9 mouse cellular contexts compared by ENCODE assay signal in genomic region chr7:19701069-19701761, GRCm38 (mm10). TPM values are rescaled to one million over a fixed set of nuclear protein-coding genes. Genes with fewer than 3 reads are reported as not detected.
DNase-seq lines count a peak whose midpoint lies in the region; ATAC-seq and TF ChIP-seq lines count a peak whose summit lies in the region.
"Had no signal": no experiment of that assay in that cellular context is flagged by ENCODE, and none has a peak within 500 bp of the region (broad histone marks: within the 10 kb centered on the region; RNA-seq: fewer than 3 reads in every experiment).

No protein-coding gene starts in this region.

- peak overlapping the region; percentile 35 for H3K4me2 ChIP-seq in heart, embryonic 11.5 days
- no peak overlapping the region for H3K4me2 ChIP-seq in kidney, embryonic 14.5 days (replicated peaks; ENCODE audit: low read depth, low read length)
- H3K4me2 ChIP-seq in midbrain, embryonic 16.5 days (ENCODE audit: low read length), result no peak overlapping the region
- 0 out of 2 replicates have a peak overlapping the region, but pooled peaks have one; percentile 27 for H3K4me2 ChIP-seq in stomach, postnatal 0 days (replicated peaks; ENCODE audit: low read depth)

- peak overlapping the region; percentile 43; the same call in 1 of the 2 replicates for H3K9ac ChIP-seq in heart, embryonic 11.5 days (ENCODE audit: low read depth, low read length)
- peak overlapping the region; percentile 28; the same call in 1 of the 2 replicates for H3K9ac ChIP-seq in kidney, embryonic 14.5 days (ENCODE audit: low read depth, low read length)
- peak overlapping the region; percentile 40; the same call in 1 of the 2 replicates for H3K9ac ChIP-seq in midbrain, embryonic 16.5 days (ENCODE audit: low read depth, low read length)
- H3K9ac ChIP-seq in stomach, postnatal 0 days (ENCODE audit: low read length), result no peak overlapping the region; the same call in 1 of the 2 replicates

- TF ChIP-seq CTCF in stomach, postnatal 0 days (IDR thresholded peaks at IDR 0.05; ENCODE audit: low read depth), result peak; percentile 84

- peak; percentile 63 to 64 for DNase-seq in left cerebral cortex, adult 18-20 months (ENCODE audit: low spot score in 2 of 2)
- no peak for DNase-seq in left cerebral cortex, adult 11 months (ENCODE audit: low spot score)
- peak; percentile 71 for DNase-seq in embryo, embryonic 9.5 days (ENCODE audit: extremely low spot score)
- DNase-seq in liver, result peak; percentile 80
- DNase-seq in stomach, postnatal 0 days (ENCODE audit: low spot score), result peak; percentile 84

- no peaks in the 10 kb centered on the region for H3K27me3 ChIP-seq in heart, embryonic 11.5 days (ENCODE audit: control insufficient read depth, insufficient read depth, low read length)
- no peaks in the 10 kb centered on the region for H3K27me3 ChIP-seq in kidney, embryonic 14.5 days (ENCODE audit: control insufficient read depth, insufficient read depth, low read length)
- no peaks in the 10 kb centered on the region for H3K27me3 ChIP-seq in midbrain, embryonic 16.5 days (ENCODE audit: control insufficient read depth, insufficient read depth, low read depth, low read length)
- H3K27me3 ChIP-seq in stomach, postnatal 0 days (ENCODE audit: control insufficient read depth, insufficient read depth, low read length), result no peaks in the 10 kb centered on the region

- H3K4me3 ChIP-seq in heart, embryonic 11.5 days (ENCODE audit: low read depth, low read length), result 0 out of 2 replicates have a peak overlapping the region, but pooled peaks have one; percentile 8
- no peak overlapping the region for H3K4me3 ChIP-seq in kidney, embryonic 14.5 days (ENCODE audit: low read length)
- no peak overlapping the region for H3K4me3 ChIP-seq in midbrain, embryonic 16.5 days (ENCODE audit: low read depth, low read length)
- H3K4me3 ChIP-seq in stomach, postnatal 0 days (ENCODE audit: low read depth, low read length), result no peak overlapping the region

- peak overlapping the region; percentile 64 for H3K27ac ChIP-seq in heart, embryonic 11.5 days (ENCODE audit: low read depth, low read length)
- peak overlapping the region; percentile 30; the same call in 1 of the 2 replicates for H3K27ac ChIP-seq in kidney, embryonic 14.5 days (ENCODE audit: low read depth, low read length)
- H3K27ac ChIP-seq in midbrain, embryonic 16.5 days (ENCODE audit: low read length), result peak overlapping the region; percentile 24; the same call in 1 of the 2 replicates
- H3K27ac ChIP-seq in stomach, postnatal 0 days (replicated peaks), result peak overlapping the region; percentile 70

- ATAC-seq in heart, embryonic 11.5 days (replicated peaks; ENCODE audit: insufficient number of reproducible peaks, low FRiP score, low TSS enrichment), result peak; percentile 70
- peak; percentile 65 for ATAC-seq in kidney, embryonic 14.5 days (ENCODE audit: low FRiP score, low TSS enrichment)
- peak; percentile 49 for ATAC-seq in midbrain, embryonic 16.5 days
- peak; percentile 89 for ATAC-seq in stomach, postnatal 0 days (ENCODE audit: low FRiP score, low TSS enrichment)

- 22% methylated on average over 22 of the region's 22 CpGs for WGBS in heart, embryonic 11.5 days (ENCODE audit: insufficient replicate concordance)
- WGBS in kidney, embryonic 14.5 days, result 32% methylated on average over 22 of the region's 22 CpGs
- 28% methylated on average over 22 of the region's 22 CpGs for WGBS in midbrain, embryonic 16.5 days
- 34% methylated on average over 22 of the region's 22 CpGs for WGBS in stomach, postnatal 0 days

- peaks cover 23% of the 10 kb centered on the region for H3K4me1 ChIP-seq in heart, embryonic 11.5 days (ENCODE audit: control insufficient read depth, insufficient read depth, low read length)
- H3K4me1 ChIP-seq in kidney, embryonic 14.5 days (ENCODE audit: control insufficient read depth, insufficient read depth, low read length), result peaks cover 8% of the 10 kb centered on the region; the same call in 1 of the 2 replicates
- H3K4me1 ChIP-seq in midbrain, embryonic 16.5 days (ENCODE audit: control insufficient read depth, insufficient read depth, low read length), result peaks cover 16% of the 10 kb centered on the region; the same call in 1 of the 2 replicates
- H3K4me1 ChIP-seq in stomach, postnatal 0 days (replicated peaks; ENCODE audit: control insufficient read depth, insufficient read depth), result peaks cover 8% of the 10 kb centered on the region

- peaks cover 15% of the 10 kb centered on the region for H3K36me3 ChIP-seq in heart, embryonic 11.5 days (ENCODE audit: control insufficient read depth, insufficient read depth, low read length)
- peaks cover 31% of the 10 kb centered on the region for H3K36me3 ChIP-seq in kidney, embryonic 14.5 days (ENCODE audit: control insufficient read depth, insufficient read depth, low read length)
- H3K36me3 ChIP-seq in midbrain, embryonic 16.5 days (ENCODE audit: control insufficient read depth, insufficient read depth, low read length), result peaks cover 4% of the 10 kb centered on the region; the same call in 1 of the 2 replicates
- peaks cover 1% of the 10 kb centered on the region for H3K36me3 ChIP-seq in stomach, postnatal 0 days (ENCODE audit: control insufficient read depth, insufficient read depth, low read length)

- H3K9me3 ChIP-seq in heart, embryonic 11.5 days (replicated peaks; ENCODE audit: control insufficient read depth, low read length), result no peaks in the 10 kb centered on the region
- no peaks in the 10 kb centered on the region for H3K9me3 ChIP-seq in kidney, embryonic 14.5 days (ENCODE audit: control insufficient read depth, low read length)
- H3K9me3 ChIP-seq in midbrain, embryonic 16.5 days (replicated peaks; ENCODE audit: control insufficient read depth, low read length, poor library complexity, severe bottlenecking), result no peaks in the 10 kb centered on the region
- H3K9me3 ChIP-seq in stomach, postnatal 0 days (ENCODE audit: control insufficient read depth, low read length), result no peaks in the 10 kb centered on the region

- no peak for TF ChIP-seq EP300 in stomach, postnatal 0 days (optimal IDR thresholded peaks at IDR 0.05)

RNA-seq across cellular contexts. Expression of gene Apoe, which starts 2.2 kb away (rescaled TPM):
- total RNA-seq in left cerebral cortex, adult 18-20 months (2021), result 1,000 to 10,000 TPM; 1,855 to 2,066 TPM
- 357 and 371 TPM in 2 replicates for polyA plus RNA-seq in heart, embryonic 11.5 days (2014; fragmentation: Nextera tagmentation; extraction: Ambion mirVana)
- polyA plus RNA-seq in kidney, embryonic 14.5 days (2014; fragmentation: Nextera tagmentation; extraction: Ambion mirVana), result 175 and 184 TPM in 2 replicates
- 350 and 686 TPM in 2 replicates for polyA plus RNA-seq in midbrain, embryonic 16.5 days (2015; fragmentation: Nextera tagmentation; extraction: Ambion mirVana)
- polyA plus RNA-seq in stomach, postnatal 0 days (2015; fragmentation: Nextera tagmentation; extraction: Ambion mirVana), result 383 and 436 TPM in 2 replicates

RNA-seq across cellular contexts. Expression of gene Apoc1, which starts 8.8 kb away (rescaled TPM):
- 1 to 10 TPM; 3.9 to 5.3 TPM for total RNA-seq in left cerebral cortex, adult 18-20 months (2021)
- polyA plus RNA-seq in heart, embryonic 11.5 days (2014; fragmentation: Nextera tagmentation; extraction: Ambion mirVana), result 6.9 and 10.8 TPM in 2 replicates
- polyA plus RNA-seq in kidney, embryonic 14.5 days (2014; fragmentation: Nextera tagmentation; extraction: Ambion mirVana), result 8.4 and 13.1 TPM in 2 replicates
- 0.96 and 1.0 TPM in 2 replicates for polyA plus RNA-seq in midbrain, embryonic 16.5 days (2015; fragmentation: Nextera tagmentation; extraction: Ambion mirVana)
- polyA plus RNA-seq in stomach, postnatal 0 days (2015; fragmentation: Nextera tagmentation; extraction: Ambion mirVana), result 79.6 and 88.4 TPM in 2 replicates

RNA-seq across cellular contexts. Expression of gene Tomm40, which starts 14.0 kb away (rescaled TPM):
- total RNA-seq in left cerebral cortex, adult 18-20 months (2021), result 100 to 1,000 TPM; 116 to 122 TPM
- polyA plus RNA-seq in heart, embryonic 11.5 days (2014; fragmentation: Nextera tagmentation; extraction: Ambion mirVana), result 142 and 154 TPM in 2 replicates
- polyA plus RNA-seq in kidney, embryonic 14.5 days (2014; fragmentation: Nextera tagmentation; extraction: Ambion mirVana), result 159 and 177 TPM in 2 replicates
- 113 and 118 TPM in 2 replicates for polyA plus RNA-seq in midbrain, embryonic 16.5 days (2015; fragmentation: Nextera tagmentation; extraction: Ambion mirVana)
- polyA plus RNA-seq in stomach, postnatal 0 days (2015; fragmentation: Nextera tagmentation; extraction: Ambion mirVana), result 98.0 and 105 TPM in 2 replicates

RNA-seq across cellular contexts. Expression of gene Apoc4, which starts 19.9 kb away (rescaled TPM):
- not detected for total RNA-seq in left cerebral cortex, adult 18-20 months (2021)
- 0.34 TPM in 1 of 2 replicates, not detected in the other for polyA plus RNA-seq in heart, embryonic 11.5 days (2014; fragmentation: Nextera tagmentation; extraction: Ambion mirVana)
- 0.81 TPM in 1 of 2 replicates, not detected in the other for polyA plus RNA-seq in kidney, embryonic 14.5 days (2014; fragmentation: Nextera tagmentation; extraction: Ambion mirVana)
- polyA plus RNA-seq in midbrain, embryonic 16.5 days (2015; fragmentation: Nextera tagmentation; extraction: Ambion mirVana), result not detected in 2 replicates
- 2.8 and 6.1 TPM in 2 replicates for polyA plus RNA-seq in stomach, postnatal 0 days (2015; fragmentation: Nextera tagmentation; extraction: Ambion mirVana)

RNA-seq across cellular contexts. Expression of gene Gm44805, which starts 20.0 kb away (rescaled TPM):
- total RNA-seq in left cerebral cortex, adult 18-20 months (2021), result not detected
- 1.2 TPM in 1 of 2 replicates, not detected in the other for polyA plus RNA-seq in heart, embryonic 11.5 days (2014; fragmentation: Nextera tagmentation; extraction: Ambion mirVana)
- not detected in 2 replicates for polyA plus RNA-seq in kidney, embryonic 14.5 days (2014; fragmentation: Nextera tagmentation; extraction: Ambion mirVana)
- polyA plus RNA-seq in midbrain, embryonic 16.5 days (2015; fragmentation: Nextera tagmentation; extraction: Ambion mirVana), result not detected in 2 replicates
- polyA plus RNA-seq in stomach, postnatal 0 days (2015; fragmentation: Nextera tagmentation; extraction: Ambion mirVana), result not detected in 2 replicates
- total RNA-seq: neutrophil, adult 5-6 weeks had no signal

Comparison
In these comparisons a context has a peak if more than half of its experiments do, and no peak if none do; other contexts are left out.
1. H3K4me2 ChIP-seq: peak in heart, embryonic 11.5 days (single experiment) and stomach, postnatal 0 days (single experiment); none in kidney, embryonic 14.5 days (single experiment) and midbrain, embryonic 16.5 days (single experiment).
2. Peak in every context shown above with its lines, with median percentiles within 50 percentile points of each other: ATAC-seq and H3K27ac ChIP-seq.